14 mouse cellular contexts compared by ENCODE assay signal in the genomic region with DNA sequence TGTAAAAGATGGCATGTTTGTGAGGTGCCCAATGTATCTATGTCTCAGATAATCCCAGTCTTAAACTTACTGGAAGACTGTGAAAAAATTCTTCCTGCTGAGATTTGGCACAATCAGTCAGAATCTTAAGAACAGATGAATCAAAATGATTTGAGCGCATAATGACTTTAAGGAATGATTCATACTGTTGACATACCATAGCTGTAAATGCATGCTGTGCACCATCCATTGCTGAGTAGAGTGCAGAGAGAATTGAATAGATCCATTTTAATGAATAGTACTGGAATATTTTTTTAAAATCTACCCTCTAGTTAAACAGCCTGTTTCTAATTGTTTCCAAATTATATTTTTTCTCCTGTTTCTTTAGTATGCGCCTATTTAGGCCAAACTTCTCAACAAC.
"Had no signal": no experiment of that assay in that cellular context is flagged by ENCODE, and none has a peak within 500 bp of the region (broad histone marks: within the 10 kb centered on the region; RNA-seq: fewer than 3 reads in every experiment).

No protein-coding gene starts in this region.

- H3K4me1 ChIP-seq: midbrain, embryonic 10.5 days; midbrain, embryonic 12.5 days; neural tube, embryonic 12.5 days; stomach, embryonic 15.5 days had no signal

- H3K9me3 ChIP-seq: midbrain, embryonic 10.5 days; midbrain, embryonic 12.5 days; neural tube, embryonic 12.5 days; stomach, embryonic 15.5 days had no signal

- H3K4me3 ChIP-seq: midbrain, embryonic 10.5 days; midbrain, embryonic 12.5 days; neural tube, embryonic 12.5 days; stomach, embryonic 15.5 days had no signal

- H3K27ac ChIP-seq: midbrain, embryonic 10.5 days; midbrain, embryonic 12.5 days; neural tube, embryonic 12.5 days; stomach, embryonic 15.5 days; stomach, postnatal 0 days had no signal

- DNase-seq: lung, adult 18-20 months; lung, embryonic 14.5 days; lung, postnatal 10 days; lung, postnatal 4 days; midbrain, embryonic 14.5 days; right cerebral cortex, postnatal 14 days; thymus, adult 2 months; thymus, postnatal 25 days; thymus, postnatal 4 days had no signal

- H3K4me2 ChIP-seq: lung, embryonic 14.5 days; midbrain, embryonic 12.5 days; neural tube, embryonic 12.5 days; stomach, embryonic 15.5 days had no signal

- H3K27me3 ChIP-seq: midbrain, embryonic 12.5 days; neural tube, embryonic 12.5 days; stomach, embryonic 15.5 days had no signal

- H3K36me3 ChIP-seq: midbrain, embryonic 10.5 days; midbrain, embryonic 12.5 days; neural tube, embryonic 12.5 days; stomach, embryonic 15.5 days had no signal

- H3K9ac ChIP-seq: lung, embryonic 14.5 days; midbrain, embryonic 12.5 days; neural tube, embryonic 12.5 days; stomach, embryonic 15.5 days had no signal
